Mouse (Mus musculus): ENCODE data around the gene Ndufaf8.

- no peak for TF ChIP-seq CTCF (IDR thresholded peaks at IDR 0.05; ENCODE audit: borderline replicate concordance, control insufficient read depth, extremely low read depth, insufficient read depth, low read length, poor library complexity)
- TF ChIP-seq POLR2A (IDR thresholded peaks at IDR 0.05; ENCODE audit: control insufficient read depth, extremely low read depth, insufficient read depth, low read length, poor library complexity) = no peak
These were observed 34.6 kb upstream of the Ndufaf8 start for GRCm38 (mm10) chr11:120064006-120064667.

All from thymus, adult 2 months (tissue).